Mouse (Mus musculus) cerebellum, adult 2 months (tissue): ENCODE measurements around the gene Fam78b.

Experiments
- CTCF ChIP-seq: fragments of 200-500 bp; IDR thresholded peaks from 2 replicates; pipeline ENCODE4 v1.5.1; 2011; ENCODE audit warnings: low read depth, mild to moderate bottlenecking, control low read depth, low read length, moderate library complexity, borderline replicate concordance; ENCODE audit not compliant: insufficient read depth
- POLR2A ChIP-seq: fragments of 200-500 bp; IDR thresholded peaks from 2 replicates; pipeline ENCODE4 v1.6.1; 2011; ENCODE audit warnings: low read length, control low read depth, borderline replicate concordance; ENCODE audit not compliant: insufficient read depth

DNA sequence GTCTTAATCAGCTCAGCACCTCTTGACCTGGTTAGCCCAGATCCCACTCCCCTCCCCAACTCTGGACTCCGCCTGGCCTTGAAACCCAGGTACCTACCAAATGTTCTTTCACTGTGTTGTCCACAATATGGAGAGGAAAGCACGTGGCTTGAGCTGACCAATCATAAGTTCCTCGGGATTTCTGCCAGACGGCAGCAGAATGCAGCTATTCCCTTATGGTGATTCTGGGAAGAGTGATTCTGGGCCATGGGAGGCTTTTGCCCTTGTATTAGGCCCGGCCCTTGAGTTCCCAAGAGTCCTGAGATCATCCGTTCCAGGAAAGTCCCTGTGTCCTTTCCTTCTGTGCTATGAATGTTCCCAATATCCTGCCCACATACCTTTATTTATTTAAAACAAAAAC lies 41.3 kb downstream of the Fam78b start:
- TF ChIP-seq CTCF (no peak), POLR2A (no peak)
